Mouse (Mus musculus) left cerebral cortex, postnatal 36 days (tissue): Measurements from ENCODE around the gene Olfr480. TPM values are rescaled to one million over a fixed set of nuclear protein-coding genes. Genes with fewer than 3 reads are reported as not detected.

ENCODE experiments used
- DNase-seq, 2 experiments: peaks; one replicate each; pipeline ENCODE4 v3.0.0; 2021 to 2022; ENCODE audit warnings: low spot score in 2 of 2, mixed read lengths in 1 of 2
- intact Hi-C: fragments of 180-260 bp; cut with DNase I; formaldehyde crosslinking; loops from one replicate; pipeline ENCODE4 v1.15.1; 2025
- total RNA-seq, 2 experiments: library from RNA; stranded (reverse); gene quantifications; 2 replicates each; pipeline ENCODE4 v1.2.3; 2021

Olfr480 gene
- total RNA-seq: not detected

DNA sequence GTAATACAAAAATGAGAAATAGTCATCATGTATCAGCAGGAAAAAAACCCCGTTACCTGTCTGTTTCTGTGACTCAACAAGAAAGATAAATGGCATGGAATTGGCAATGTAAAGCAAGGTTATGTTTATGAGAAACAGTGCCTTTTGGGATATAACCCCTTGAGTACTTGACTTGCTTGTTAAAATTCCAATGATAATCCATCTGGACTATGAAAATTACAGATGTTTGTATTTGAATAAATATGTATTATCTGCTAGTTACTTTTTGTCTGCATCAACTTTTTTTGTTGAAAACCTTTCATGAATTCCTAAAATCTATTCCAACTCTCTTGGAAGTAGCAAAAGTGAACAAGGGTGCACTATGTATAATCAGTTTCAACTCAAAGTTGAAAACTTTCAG is at the start of gene Olfr480:
Gene Olfr480 (minus strand): TSS at position 101 of the 400 bp plus-strand sequence.
- intact Hi-C loops: no loop called here
- no peak for DNase-seq

DNA sequence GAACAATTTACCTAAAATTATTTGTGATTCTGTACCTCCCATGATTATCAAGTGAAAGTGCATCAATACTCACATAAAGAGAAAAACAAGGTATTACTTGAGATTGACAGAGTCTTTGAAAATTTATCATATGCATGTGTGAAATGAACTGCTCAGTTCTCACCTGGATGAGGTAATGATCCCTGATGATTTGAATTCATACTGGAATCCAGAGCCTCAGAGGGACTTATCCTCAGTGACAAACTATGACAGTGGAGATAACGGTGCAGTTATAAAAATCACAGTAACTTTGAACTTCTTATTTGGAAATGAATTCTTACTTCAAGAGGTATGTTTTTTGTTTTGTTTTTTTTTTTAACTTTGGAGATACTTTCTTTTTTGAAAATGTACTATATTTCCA is 33.4 kb upstream of the Olfr480 start, which contains the start of gene Olfr483:
Gene Olfr483 (plus strand): TSS at position 301 of the 400 bp plus-strand sequence.
- DNase-seq: no peak
- intact Hi-C loops: no loop called here

DNA sequence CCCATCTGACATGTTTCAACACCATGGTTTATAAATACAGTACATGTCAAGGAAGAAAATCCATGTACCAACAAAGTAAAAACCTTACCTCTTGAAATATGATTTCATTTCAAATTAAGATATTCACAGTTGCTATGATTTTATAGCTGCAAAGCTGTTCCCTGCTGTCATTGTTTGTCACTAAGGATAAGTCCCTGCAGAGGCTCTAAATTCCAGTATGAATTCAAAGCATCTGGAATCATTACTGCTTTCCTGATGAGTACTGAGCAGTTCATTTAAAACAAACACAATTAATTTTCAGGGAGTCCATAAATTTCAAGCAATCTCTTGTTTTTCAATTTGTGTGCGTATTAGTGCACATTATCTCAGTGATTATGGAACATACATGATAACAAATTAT is 30.3 kb upstream of the Olfr480 start, which contains the start of gene Olfr482:
Gene Olfr482 (minus strand): TSS at position 101 of the 400 bp plus-strand sequence.
- intact Hi-C loops: no loop called here

DNA sequence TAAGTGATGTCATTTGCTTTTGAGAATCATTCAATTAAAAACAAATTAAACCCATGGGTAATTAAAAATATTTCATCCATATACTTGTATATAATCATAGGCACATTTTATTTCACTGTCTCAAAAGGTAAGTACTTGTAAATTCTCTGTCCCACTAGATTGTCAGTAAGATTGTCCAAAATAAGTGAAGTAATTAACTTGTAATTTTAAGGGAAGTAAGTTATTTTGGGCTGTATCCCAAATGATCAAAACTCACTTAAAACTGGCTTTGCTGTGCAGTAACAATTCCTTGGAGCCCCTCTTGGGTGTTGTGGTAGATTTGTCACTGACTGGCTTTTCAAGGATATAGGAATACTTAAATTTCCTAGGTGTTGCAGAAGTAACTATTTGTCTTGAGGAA is 12.4 kb upstream of the Olfr480 start, which contains the start of gene Olfr481:
Gene Olfr481 (plus strand): TSS at position 301 of the 400 bp plus-strand sequence.
- DNase-seq: no peak
- intact Hi-C loops: no loop called here

More for the DNA sequence above, 30.3 kb upstream of the Olfr480 start, which contains the start of gene Olfr482:
- DNase-seq: no peak

DNA sequence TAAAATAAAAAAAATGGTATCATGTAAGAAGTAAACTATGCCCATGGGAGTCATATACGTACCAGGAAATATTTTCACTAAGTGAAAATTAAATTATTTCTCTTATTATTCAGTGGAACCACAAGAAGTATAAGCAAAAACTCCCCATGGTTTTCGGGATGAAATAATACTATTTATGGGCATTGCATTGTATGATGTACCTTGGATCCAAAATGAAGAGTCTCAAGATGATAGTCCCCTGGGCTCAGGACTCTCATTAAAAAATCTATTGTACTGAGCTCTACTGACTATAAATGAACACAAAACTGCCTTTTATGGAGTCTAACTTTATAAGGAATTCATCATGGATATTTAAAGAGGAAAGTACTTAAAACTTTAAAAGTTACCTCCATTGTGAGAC is 16.8 kb downstream of the Olfr480 start, which contains the start of gene Olfr479:
Gene Olfr479 (plus strand): TSS at position 301 of the 400 bp plus-strand sequence.
- no peak for DNase-seq
- intact Hi-C loops: no loop called here

DNA sequence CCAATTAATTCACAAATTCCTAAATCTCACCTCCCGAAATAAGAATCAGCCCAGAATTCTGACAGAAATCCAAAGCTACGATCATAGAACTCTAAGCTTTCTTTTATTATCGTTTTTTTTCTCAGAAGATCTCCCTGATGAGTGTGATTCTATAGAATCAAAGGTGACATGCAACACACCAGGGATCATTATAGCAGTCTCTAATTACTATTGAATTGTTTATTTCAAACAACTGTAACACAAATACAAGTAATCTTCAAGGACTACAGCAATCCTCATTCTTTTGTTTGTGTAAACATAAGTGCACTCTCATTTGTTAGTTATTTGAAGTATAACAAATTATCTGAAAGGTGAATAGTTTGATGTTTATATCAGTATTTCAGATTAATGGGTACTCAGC is 33.3 kb downstream of the Olfr480 start, which contains the start of gene Olfr478:
Gene Olfr478 (minus strand): TSS at position 101 of the 400 bp plus-strand sequence.
- intact Hi-C loops: no loop called here
- DNase-seq: no peak

Other genes with a start within 250 kb of the Olfr480 start
- gene Olfr469, start 241.8 kb downstream of the Olfr480 start, total RNA-seq: not detected
- not detected for gene Olfr470, start 219.9 kb downstream of the Olfr480 start, total RNA-seq
- not detected for gene Olfr472, start 169.4 kb downstream of the Olfr480 start, total RNA-seq
- not detected for gene Olfr473, start 136.9 kb downstream of the Olfr480 start, total RNA-seq
- gene Olfr474, start 112.7 kb downstream of the Olfr480 start, total RNA-seq: not detected
- not detected for gene Olfr476, start 102.5 kb downstream of the Olfr480 start, total RNA-seq
- gene Olfr477, start 80.7 kb downstream of the Olfr480 start, total RNA-seq: under 1 TPM in 1 of 2 experiments, not detected in 1; 0.14 TPM
- not detected for gene Olfr478, start 33.4 kb downstream of the Olfr480 start, total RNA-seq
- not detected for gene Olfr479, start 16.7 kb downstream of the Olfr480 start, total RNA-seq
- gene Olfr481, start 12.5 kb upstream of the Olfr480 start, total RNA-seq: not detected
- gene Olfr482, start 30.2 kb upstream of the Olfr480 start, total RNA-seq: 1 to 10 TPM; 1.9 to 2.1 TPM
- gene Olfr483, start 33.5 kb upstream of the Olfr480 start, total RNA-seq: not detected
- gene Olfr484, start 60.1 kb upstream of the Olfr480 start, total RNA-seq: not detected
- not detected for gene Olfr485, start 92.5 kb upstream of the Olfr480 start, total RNA-seq
- not detected for gene Olfr486, start 105.4 kb upstream of the Olfr480 start, total RNA-seq
- not detected for gene Olfr487, start 147.3 kb upstream of the Olfr480 start, total RNA-seq
- not detected for gene Olfr488, start 191.0 kb upstream of the Olfr480 start, total RNA-seq
- gene Olfr490, start 221.6 kb upstream of the Olfr480 start, total RNA-seq: not detected
- not detected for gene Olfr491, start 246.1 kb upstream of the Olfr480 start, total RNA-seq